Mouse (Mus musculus): ENCODE measurements around the gene Rbfox1.

Rbfox1 gene

GRCm38 (mm10) chr16:7081074-7081568, 1196.0 kb downstream of the Rbfox1 start:
- DNase-seq (ENCODE audit: low read depth, low spot score) = no peak

- DNase-seq (ENCODE audit: low read depth, low spot score) = no peak
These were observed 1196.6 kb downstream of the Rbfox1 start for GRCm38 (mm10) chr16:7081684-7082255.

- no peak for DNase-seq (ENCODE audit: low read depth, low spot score)
These were observed 1198.8 kb downstream of the Rbfox1 start for GRCm38 (mm10) chr16:7083937-7084336.

GRCm38 (mm10) chr16:7088601-7089430, 1203.7 kb downstream of the Rbfox1 start:
- no peak for DNase-seq (ENCODE audit: low read depth, low spot score)

GRCm38 (mm10) chr16:7089475-7089874, 1204.3 kb downstream of the Rbfox1 start:
- DNase-seq (ENCODE audit: low read depth, low spot score) = no peak

GRCm38 (mm10) chr16:7090205-7090604, 1205.0 kb downstream of the Rbfox1 start:
- no peak for DNase-seq (ENCODE audit: low read depth, low spot score)

GRCm38 (mm10) chr16:7092811-7093210, 1207.7 kb downstream of the Rbfox1 start:
- no peak for DNase-seq (ENCODE audit: low read depth, low spot score)

- no peak for DNase-seq (ENCODE audit: low read depth, low spot score)
These were observed 1208.5 kb downstream of the Rbfox1 start for GRCm38 (mm10) chr16:7093686-7094085.

GRCm38 (mm10) chr16:7094181-7094749, 1209.1 kb downstream of the Rbfox1 start:
- DNase-seq (ENCODE audit: low read depth, low spot score) = no peak

- DNase-seq (ENCODE audit: low read depth, low spot score) = no peak
These were observed 1211.9 kb downstream of the Rbfox1 start for GRCm38 (mm10) chr16:7097071-7097470.

- no peak for DNase-seq (ENCODE audit: low read depth, low spot score)
These were observed 1213.0 kb downstream of the Rbfox1 start for GRCm38 (mm10) chr16:7097951-7098710.

- DNase-seq (ENCODE audit: low read depth, low spot score) = no peak
These were observed 1214.5 kb downstream of the Rbfox1 start for GRCm38 (mm10) chr16:7099506-7100300.

- no peak for DNase-seq (ENCODE audit: low read depth, low spot score)
These were observed 1217.3 kb downstream of the Rbfox1 start for GRCm38 (mm10) chr16:7102486-7102885.

- DNase-seq (ENCODE audit: low read depth, low spot score) = no peak
These were observed 1218.1 kb downstream of the Rbfox1 start for GRCm38 (mm10) chr16:7103301-7103700.

- no peak for DNase-seq (ENCODE audit: low read depth, low spot score)
These were observed 1221.4 kb downstream of the Rbfox1 start for GRCm38 (mm10) chr16:7106450-7107015.

- no peak for DNase-seq (ENCODE audit: low read depth, low spot score)
These were observed 1230.8 kb downstream of the Rbfox1 start for GRCm38 (mm10) chr16:7115945-7116344.

- DNase-seq (ENCODE audit: low read depth, low spot score) = no peak
These were observed 1244.4 kb downstream of the Rbfox1 start for GRCm38 (mm10) chr16:7129591-7129990.

GRCm38 (mm10) chr16:7132434-7132833, 1247.3 kb downstream of the Rbfox1 start:
- DNase-seq (ENCODE audit: low read depth, low spot score) = no peak

GRCm38 (mm10) chr16:7136971-7137370, 1251.8 kb downstream of the Rbfox1 start:
- no peak for DNase-seq (ENCODE audit: low read depth, low spot score)

- no peak for DNase-seq (ENCODE audit: low read depth, low spot score)
These were observed 1254.3 kb downstream of the Rbfox1 start for GRCm38 (mm10) chr16:7139480-7139879.

GRCm38 (mm10) chr16:7140909-7141308, 1255.8 kb downstream of the Rbfox1 start:
- DNase-seq (ENCODE audit: low read depth, low spot score) = no peak
